ENCODE assay signal across 9 mouse cellular contexts in genomic region chr12:108916447-108917042, GRCm38 (mm10). TPM values are rescaled to one million over a fixed set of nuclear protein-coding genes. Genes with fewer than 3 reads are reported as not detected.
DNase-seq lines count a peak whose midpoint lies in the region; ATAC-seq lines count a peak whose summit lies in the region.
"Had no signal": no experiment of that assay in that cellular context is flagged by ENCODE, and none has a peak within 500 bp of the region (broad histone marks: within the 10 kb centered on the region; RNA-seq: fewer than 3 reads in every experiment).

No protein-coding gene starts in this region.

- peaks cover 67% of the 10 kb centered on the region for H3K4me1 ChIP-seq in limb, embryonic 15.5 days
- H3K4me1 ChIP-seq in liver, embryonic 12.5 days, result no peaks in the 10 kb centered on the region

- peaks cover 10% of the 10 kb centered on the region; the same call in 1 of the 2 replicates for H3K27me3 ChIP-seq in limb, embryonic 15.5 days
- no peaks in the 10 kb centered on the region for H3K27me3 ChIP-seq in liver, embryonic 12.5 days (replicated peaks)
- H3K27me3 ChIP-seq: Patski had no signal

- H3K36me3 ChIP-seq in limb, embryonic 15.5 days, result no peaks in the 10 kb centered on the region
- H3K36me3 ChIP-seq in liver, embryonic 12.5 days, result no peaks in the 10 kb centered on the region

- peak; percentile 85 to 90 for DNase-seq in cerebellum, postnatal 10 days
- DNase-seq in cerebellum, adult 11-12 months, result no peak
- DNase-seq in right cerebral cortex, postnatal 14 days, result peak; percentile 25
- DNase-seq in right cerebral cortex, postnatal 25 days, result no peak
- DNase-seq in spleen, adult 18-20 months, result no peak
- no peak for DNase-seq in urinary bladder, postnatal 14 days (ENCODE audit: low spot score)

- no peak for ATAC-seq in limb, embryonic 15.5 days (ENCODE audit: insufficient number of reproducible peaks, low FRiP score, low TSS enrichment, low read depth)
- ATAC-seq in liver, embryonic 12.5 days, result no peak
- ATAC-seq: Patski had no signal

- H3K27ac ChIP-seq in limb, embryonic 15.5 days, result 0 out of 2 replicates have a peak overlapping the region, but pooled peaks have one; percentile 2
- H3K27ac ChIP-seq in liver, embryonic 12.5 days, result no peak overlapping the region

- no peaks in the 10 kb centered on the region for H3K9me3 ChIP-seq in limb, embryonic 15.5 days
- no peaks in the 10 kb centered on the region for H3K9me3 ChIP-seq in liver, embryonic 12.5 days (replicated peaks)

- 32% methylated on average over 7 of the region's 7 CpGs for WGBS in limb, embryonic 15.5 days
- WGBS in liver, embryonic 12.5 days (ENCODE audit: insufficient replicate concordance), result 78% methylated on average over 7 of the region's 7 CpGs

- no peak overlapping the region for H3K4me3 ChIP-seq in limb, embryonic 15.5 days
- no peak overlapping the region for H3K4me3 ChIP-seq in liver, embryonic 12.5 days

- no peak overlapping the region for H3K9ac ChIP-seq in limb, embryonic 15.5 days
- no peak overlapping the region for H3K9ac ChIP-seq in liver, embryonic 12.5 days

- no peak overlapping the region for H3K4me2 ChIP-seq in limb, embryonic 15.5 days
- no peak overlapping the region for H3K4me2 ChIP-seq in liver, embryonic 12.5 days

RNA-seq across cellular contexts. Expression of gene Wars, which starts 22.6 kb away (rescaled TPM):
- 61.7 and 63.9 TPM in 2 replicates for polyA plus RNA-seq in limb, embryonic 15.5 days (2015; fragmentation: Nextera tagmentation; extraction: Ambion mirVana)
- polyA plus RNA-seq in liver, embryonic 12.5 days (2016; fragmentation: Nextera tagmentation; extraction: Ambion mirVana), result 58.8 and 61.7 TPM in 2 replicates

RNA-seq across cellular contexts. Expression of gene Wdr25, which starts 23.1 kb away (rescaled TPM):
- polyA plus RNA-seq in limb, embryonic 15.5 days (2015; fragmentation: Nextera tagmentation; extraction: Ambion mirVana), result 7.8 and 8.2 TPM in 2 replicates
- polyA plus RNA-seq in liver, embryonic 12.5 days (2016; fragmentation: Nextera tagmentation; extraction: Ambion mirVana), result 5.2 and 5.3 TPM in 2 replicates

Comparison
In these comparisons a context has a peak if more than half of its experiments do, and no peak if none do; other contexts are left out.
1. DNase-seq: peak in cerebellum, postnatal 10 days (2 of 2) and right cerebral cortex, postnatal 14 days (single experiment); none in cerebellum, adult 11-12 months (single experiment), right cerebral cortex, postnatal 25 days (single experiment), spleen, adult 18-20 months (0 of 2) and urinary bladder, postnatal 14 days (single experiment).